Mouse (Mus musculus): Measurements from ENCODE around the gene Parp9.

DNA sequence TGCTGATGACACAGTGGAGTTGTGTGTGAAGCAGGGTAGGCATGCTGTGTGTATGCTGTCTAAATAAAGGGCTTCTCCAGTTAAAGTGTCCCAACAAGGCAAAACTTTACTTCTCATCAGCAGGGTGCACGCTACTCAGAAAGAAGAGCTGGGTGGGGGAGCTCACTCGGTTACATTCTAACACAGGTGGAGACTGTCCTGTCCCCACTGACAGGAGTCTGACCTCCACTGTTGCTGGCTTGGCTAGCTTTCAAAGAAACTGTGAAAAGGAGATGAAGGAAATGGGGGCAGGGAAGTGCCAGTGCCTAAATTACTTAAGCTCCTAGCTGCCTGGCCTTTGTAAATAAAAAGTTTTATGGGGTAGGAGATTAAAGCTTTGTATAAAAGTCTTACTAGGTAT is 29.9 kb downstream of the Parp9 start:
- no peak for TF ChIP-seq POLR2A (IDR thresholded peaks at IDR 0.05; ENCODE audit: control insufficient read depth, extremely low read depth, insufficient read depth, low read length, poor library complexity)
- TF ChIP-seq CTCF (IDR thresholded peaks at IDR 0.05; ENCODE audit: borderline replicate concordance, control insufficient read depth, extremely low read depth, insufficient read depth, low read length, poor library complexity), result no peak
